Mouse (Mus musculus) forelimb bud, embryonic 11.5 days (tissue): ENCODE data around the gene Etnppl.
A peak's percentile ranks its signal among the peaks of the same experiment; 100 is the strongest.

Experiments
- DNase-seq: peaks from one replicate; pipeline ENCODE4 v3.0.0-alpha.2; 2012; ENCODE audit warnings: low read depth, low spot score

Gene Etnppl

DNA sequence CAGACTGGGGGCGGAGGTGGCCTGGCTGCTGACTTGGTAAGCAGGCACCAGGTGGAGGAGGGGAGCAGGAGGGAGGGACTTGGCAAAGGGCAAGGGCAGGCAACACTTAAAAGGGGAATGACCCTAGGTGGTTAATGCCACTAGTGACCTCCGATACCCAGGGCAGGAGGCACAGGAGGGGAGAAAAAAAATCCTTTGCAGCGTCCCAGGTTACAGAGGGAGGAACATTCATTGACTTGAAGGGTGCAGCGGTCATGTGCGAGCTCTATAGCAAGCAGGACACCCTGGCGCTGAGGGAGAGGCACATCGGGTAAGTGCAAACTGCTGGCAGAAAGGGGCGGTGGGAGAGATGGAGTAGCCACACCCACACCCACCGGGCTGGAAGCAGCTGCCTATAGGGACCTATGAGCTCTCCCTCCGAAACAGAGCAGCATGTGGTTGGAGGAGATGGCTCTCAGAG lies at the start of gene Etnppl:
Gene Etnppl (plus strand): TSS at position 10 of the 460 bp plus-strand sequence.
- DNase-seq, result peak; percentile 44

- no peak for DNase-seq
Observed at GRCm38 (mm10) chr3:130568331-130569095, 48.7 kb upstream of the Etnppl start.

- no peak for DNase-seq
Observed at GRCm38 (mm10) chr3:130573243-130573642, 44.0 kb upstream of the Etnppl start.

DNA sequence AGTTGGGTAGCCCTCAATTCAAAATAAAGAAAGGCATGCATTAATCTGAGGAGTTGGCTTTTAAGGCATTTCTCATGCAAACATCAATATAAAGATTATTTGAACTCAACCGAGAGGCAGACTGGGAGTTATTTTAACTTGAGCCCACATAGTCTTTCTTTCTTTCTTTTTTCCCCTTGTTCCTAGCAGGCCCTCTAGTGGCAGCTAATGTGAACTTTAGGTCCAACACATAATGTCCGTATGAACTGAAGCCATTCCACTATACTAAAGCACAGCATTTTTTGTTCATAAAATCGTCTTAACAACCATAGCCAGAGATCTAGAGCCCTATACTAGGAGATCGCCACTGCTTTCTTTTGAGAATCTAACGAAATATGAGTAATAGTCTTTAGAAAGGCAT lies 42.6 kb upstream of the Etnppl start:
- DNase-seq, result peak; percentile 52

DNA sequence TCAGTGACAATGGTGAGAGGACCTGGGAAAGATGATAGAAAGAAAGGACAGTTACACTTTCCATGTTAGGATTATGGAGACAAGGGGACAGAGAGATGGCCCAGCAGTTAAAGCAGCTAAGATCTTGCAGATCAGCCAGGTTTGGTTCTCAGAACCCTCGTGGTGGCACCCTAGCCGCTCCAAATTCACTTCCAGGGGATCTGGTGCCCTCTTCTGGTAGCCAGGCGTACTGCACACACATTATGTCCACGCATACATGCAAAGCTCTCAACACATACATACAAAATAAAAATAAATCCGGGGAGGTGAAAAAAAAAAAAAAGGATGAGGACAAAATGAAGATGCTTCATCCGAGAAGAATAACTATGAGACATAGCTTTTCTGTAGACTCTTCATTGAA lies 40.6 kb upstream of the Etnppl start:
- no peak for DNase-seq

DNA sequence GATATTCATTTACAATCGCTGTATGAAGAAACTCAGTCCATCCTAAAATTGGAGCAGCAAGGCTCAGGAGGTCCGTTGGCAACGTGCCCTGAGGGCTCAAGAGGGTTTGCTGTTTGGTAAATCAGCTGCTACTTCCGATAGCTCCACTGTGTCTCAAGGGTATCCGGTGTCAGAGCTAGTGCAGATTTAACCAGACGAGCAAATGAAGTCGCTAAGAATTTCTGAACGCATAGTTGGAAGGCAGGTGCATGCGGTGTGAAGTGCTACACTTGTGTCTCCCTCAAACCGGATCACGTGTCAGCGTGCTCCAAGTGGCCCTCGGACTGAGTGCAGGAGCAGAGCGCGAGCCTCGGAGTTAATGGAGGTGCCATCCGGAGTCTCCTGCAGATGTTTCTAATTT lies 37.7 kb upstream of the Etnppl start:
- DNase-seq, result peak; percentile 41

- no peak for DNase-seq
Observed at GRCm38 (mm10) chr3:130581577-130581976, 35.7 kb upstream of the Etnppl start.

- DNase-seq, result no peak
Observed at GRCm38 (mm10) chr3:130582903-130583664, 34.2 kb upstream of the Etnppl start.

DNA sequence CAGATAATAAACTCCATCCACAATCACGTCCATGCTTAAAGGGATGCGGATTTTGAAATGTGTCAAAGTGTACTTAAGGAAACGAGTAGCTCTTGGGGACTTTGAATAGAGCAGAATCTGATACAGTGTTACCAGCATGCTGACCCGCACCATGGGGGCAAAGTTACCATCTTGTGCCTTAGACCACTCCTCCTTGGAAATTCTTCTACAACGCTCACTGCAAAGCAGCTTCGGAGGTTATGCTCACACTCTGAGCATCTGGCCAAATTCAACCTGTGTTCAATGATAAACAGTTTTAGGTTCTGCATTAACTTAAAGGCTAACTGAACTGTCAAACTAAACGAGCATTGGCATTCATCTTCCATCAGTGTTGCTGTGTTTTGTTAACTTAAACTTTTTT lies 33.2 kb upstream of the Etnppl start:
- DNase-seq, result no peak

- DNase-seq, result no peak
Observed at GRCm38 (mm10) chr3:130595050-130595449, 22.2 kb upstream of the Etnppl start.

DNA sequence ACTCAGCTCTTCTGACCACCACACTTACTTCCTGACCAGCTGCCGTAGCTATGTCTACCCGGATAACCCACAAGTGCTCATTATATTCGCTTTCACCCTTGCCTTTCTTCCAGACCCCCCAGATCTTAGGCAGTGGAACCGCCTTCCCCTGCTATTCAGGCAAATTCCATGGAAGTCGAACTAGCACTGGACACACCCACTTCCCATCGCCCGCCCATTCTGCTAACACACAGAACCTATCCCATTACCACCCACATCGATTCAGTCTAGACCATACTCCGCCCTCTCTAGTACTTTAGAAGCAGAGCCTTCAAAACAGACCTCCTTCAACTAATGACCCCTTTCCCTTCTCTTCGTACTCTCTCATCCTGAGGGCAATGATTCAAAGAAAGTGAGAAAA lies 15.8 kb upstream of the Etnppl start:
- no peak for DNase-seq

GRCm38 (mm10) chr3:130607924-130608323 lies 9.3 kb upstream of the Etnppl start:
- DNase-seq, result peak; percentile 10

- no peak for DNase-seq
Observed at GRCm38 (mm10) chr3:130614444-130614843, 2.8 kb upstream of the Etnppl start.

DNA sequence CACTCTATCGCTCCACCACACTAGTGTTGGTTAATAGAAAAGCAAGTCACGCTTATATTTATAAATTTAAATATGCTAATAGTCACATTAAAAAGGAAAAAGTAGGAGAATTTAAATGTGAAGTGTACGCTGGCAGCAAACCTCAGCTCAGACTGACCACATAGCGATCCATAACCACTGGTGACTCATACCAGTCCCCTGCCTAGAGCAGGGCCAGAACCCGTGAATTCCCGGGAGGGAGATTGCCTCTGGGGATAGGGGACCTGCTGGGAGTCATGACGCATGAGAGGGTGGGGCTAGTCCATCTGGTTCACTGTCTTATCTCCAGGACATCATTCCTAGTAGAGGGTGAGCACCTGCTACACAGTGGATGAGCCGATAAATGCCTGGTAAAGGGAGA lies 1.6 kb upstream of the Etnppl start:
- DNase-seq, result no peak

DNA sequence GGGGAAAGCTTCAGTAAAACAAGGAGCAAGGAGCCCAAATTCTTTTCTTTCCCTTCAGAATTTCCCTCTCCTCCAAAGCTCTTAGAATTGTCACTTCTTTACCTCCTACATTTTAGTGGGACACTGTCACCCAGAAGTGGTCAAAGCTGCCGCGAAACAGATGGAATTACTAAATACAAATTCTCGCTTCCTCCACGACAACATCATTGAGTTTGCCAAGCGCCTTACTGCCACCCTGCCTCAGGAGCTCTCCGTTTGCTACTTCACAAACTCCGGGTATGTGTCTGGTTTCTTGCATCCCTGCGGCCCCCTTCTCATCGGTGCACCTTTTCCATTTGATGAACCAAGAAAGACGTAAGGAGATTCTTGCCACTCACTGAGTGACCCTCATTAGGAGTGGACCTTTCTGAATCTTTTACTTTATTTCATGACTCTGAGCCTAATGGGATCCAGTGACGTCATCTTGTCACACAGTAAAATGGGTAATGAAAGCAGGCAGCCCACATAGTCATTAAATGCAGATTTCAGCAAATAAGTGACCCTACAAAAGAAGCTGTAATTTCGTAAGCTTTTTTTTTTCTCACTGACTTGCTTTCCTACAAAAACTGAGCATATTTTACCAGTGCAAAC lies 3.4 kb downstream of the Etnppl start:
- peak; percentile 52 for DNase-seq

- no peak for DNase-seq
Observed at GRCm38 (mm10) chr3:130628358-130628757, 11.1 kb downstream of the Etnppl start.

DNA sequence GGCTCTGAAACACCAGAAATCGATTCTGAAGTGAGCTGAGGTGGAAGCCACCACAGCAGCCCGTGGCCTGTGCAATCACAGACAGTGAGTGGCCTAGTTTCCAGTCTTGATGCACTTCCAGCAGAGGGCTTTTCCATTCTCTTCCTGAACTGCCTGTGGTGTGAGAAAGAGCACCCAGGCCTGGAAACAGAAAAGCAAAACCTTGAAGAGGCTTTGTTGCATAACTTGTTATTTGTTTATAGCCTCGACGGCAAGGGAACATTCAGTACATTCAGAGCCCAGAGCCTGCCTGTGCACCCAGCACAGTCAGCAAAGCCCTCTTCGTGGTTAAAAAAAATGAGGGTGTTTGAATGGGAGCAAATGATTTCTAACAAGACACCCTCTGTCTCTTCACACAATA lies 16.6 kb downstream of the Etnppl start:
- DNase-seq, result no peak

DNA sequence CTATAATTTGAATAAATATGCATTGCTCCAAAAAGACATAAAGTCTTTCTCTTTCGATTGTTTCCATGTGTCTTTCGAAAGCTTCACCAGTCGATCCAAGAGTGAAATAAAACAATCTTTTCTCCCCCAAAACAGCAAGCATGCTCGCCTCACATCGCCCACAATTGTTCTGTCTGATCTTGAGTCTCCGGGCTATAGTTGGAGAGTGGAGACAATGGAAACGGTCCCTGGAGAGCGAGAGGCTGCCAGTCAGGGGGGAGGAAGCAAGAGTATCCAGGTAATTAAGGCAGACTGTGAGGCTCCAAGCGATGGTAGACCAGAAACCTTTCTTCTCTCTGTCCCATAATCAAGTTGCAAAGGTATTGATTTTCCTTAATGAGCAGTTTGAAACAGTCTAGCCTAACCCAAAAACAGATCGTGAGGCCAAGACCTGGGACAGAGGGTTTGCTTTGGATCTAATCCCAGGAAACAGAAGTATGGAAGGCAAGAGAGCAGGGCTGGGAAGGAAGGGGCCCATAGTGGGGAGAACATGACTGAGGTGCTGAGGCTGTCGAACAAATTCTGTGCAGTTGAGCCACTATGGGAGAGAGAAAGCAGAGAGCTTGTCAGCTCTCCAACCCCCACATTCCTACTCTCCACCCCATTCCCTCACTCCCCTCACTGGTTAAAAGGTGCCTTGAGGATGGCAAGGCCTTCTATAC lies 29.0 kb downstream of the Etnppl start:
- no peak for DNase-seq

- DNase-seq, result no peak
Observed at GRCm38 (mm10) chr3:130649569-130649968, 32.3 kb downstream of the Etnppl start.

- no peak for DNase-seq
Observed at GRCm38 (mm10) chr3:130660619-130661018, 43.4 kb downstream of the Etnppl start.

DNA sequence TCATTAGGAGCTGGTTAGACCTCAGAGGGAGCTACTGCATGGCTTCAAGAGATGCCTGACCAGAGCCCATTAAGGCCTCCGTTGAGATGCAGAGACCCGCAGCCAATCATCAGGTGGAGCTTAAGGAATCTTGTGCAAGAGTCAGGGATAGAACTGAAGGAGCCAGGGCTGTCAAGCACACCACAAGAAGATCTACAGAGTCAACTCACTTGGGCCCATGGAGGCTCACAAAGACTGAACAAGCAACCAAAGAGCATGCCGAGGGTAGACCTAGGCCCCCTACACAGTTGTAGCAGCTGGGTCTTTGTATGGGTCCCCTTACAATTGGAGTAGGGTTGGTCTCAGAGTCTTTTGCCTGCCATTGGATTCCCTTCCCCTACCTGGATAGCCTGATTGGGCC lies 45.2 kb downstream of the Etnppl start:
- DNase-seq, result no peak

DNA sequence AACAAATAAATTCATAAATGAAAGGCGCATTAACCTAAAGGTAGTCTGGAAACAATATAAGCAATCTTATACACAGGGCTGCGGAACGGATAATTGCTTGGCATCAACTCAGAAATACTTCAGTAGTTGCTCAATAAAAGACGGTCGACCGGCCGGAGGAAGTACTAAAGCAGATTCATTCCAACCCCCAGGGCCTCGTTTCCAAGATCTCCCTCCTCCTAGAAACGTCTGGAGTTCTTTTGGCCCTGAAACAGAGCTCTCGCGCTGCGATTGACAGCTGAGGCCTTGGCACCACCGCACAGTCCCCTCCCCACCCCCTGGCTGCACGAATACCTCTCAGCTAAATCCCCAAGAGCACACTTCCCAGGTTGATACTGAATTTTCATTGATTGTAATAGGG lies 54.0 kb downstream of the Etnppl start:
- no peak for DNase-seq
